Mouse (Mus musculus): ENCODE data around the gene Slitrk1. TPM values are rescaled to one million over a fixed set of nuclear protein-coding genes. Genes with fewer than 3 reads are reported as not detected.

Slitrk1 gene
- polyA plus RNA-seq, 1 experiment from 2014 or later, result 0.96 TPM

GRCm38 (mm10) chr14:108867816-108868215 lies 46.1 kb downstream of the Slitrk1 start:
- no peak for ATAC-seq (ENCODE audit: insufficient read depth, low FRiP score, low read depth)
- H3K9ac ChIP-seq, result no peak overlapping the region
- H3K27ac ChIP-seq, result no peak overlapping the region
- no peak overlapping the region for H3K4me2 ChIP-seq
- H3K27me3 ChIP-seq (replicated peaks), result no peaks in the 10 kb centered on the region
- no peaks in the 10 kb centered on the region for H3K36me3 ChIP-seq
- H3K9me3 ChIP-seq, result no peaks in the 10 kb centered on the region
- no peak overlapping the region for H3K4me3 ChIP-seq (replicated peaks)
- no peaks in the 10 kb centered on the region for H3K4me1 ChIP-seq

DNA sequence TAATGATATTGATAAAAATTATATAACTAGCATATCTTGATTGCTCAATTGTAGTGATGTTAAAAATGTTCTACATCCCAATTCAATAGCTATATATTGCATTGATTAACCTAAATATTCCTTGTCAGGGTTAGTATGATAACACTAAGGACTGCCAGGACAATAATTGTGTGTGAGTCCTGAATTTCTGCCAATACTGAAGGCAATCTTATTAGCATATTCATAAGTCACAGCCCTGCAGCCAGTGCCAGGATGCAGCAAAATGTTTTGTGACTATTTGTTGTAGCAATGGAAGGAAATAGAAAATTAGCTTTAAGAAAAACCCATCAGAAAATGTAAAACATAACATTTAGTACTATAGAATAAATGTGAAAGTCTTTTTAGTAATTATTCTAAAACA lies 49.3 kb downstream of the Slitrk1 start:
- H3K36me3 ChIP-seq, result no peaks in the 10 kb centered on the region
- H3K4me1 ChIP-seq, result no peaks in the 10 kb centered on the region
- H3K4me3 ChIP-seq (replicated peaks), result no peak overlapping the region
- no peaks in the 10 kb centered on the region for H3K9me3 ChIP-seq
- no peak overlapping the region for H3K27ac ChIP-seq
- H3K9ac ChIP-seq, result no peak overlapping the region
- H3K27me3 ChIP-seq (replicated peaks), result no peaks in the 10 kb centered on the region
- no peak for ATAC-seq (ENCODE audit: insufficient read depth, low FRiP score, low read depth)
- no peak overlapping the region for H3K4me2 ChIP-seq

- ATAC-seq (ENCODE audit: insufficient read depth, low FRiP score, low read depth), result no peak
- Histone ChIP-seq H3K36me3 (no peaks in the 10 kb centered on the region), H3K9me3 (no peaks in the 10 kb centered on the region), H3K4me2 (no peak overlapping the region), H3K4me1 (no peaks in the 10 kb centered on the region), H3K27ac (no peak overlapping the region), H3K4me3 (replicated peaks) (no peak overlapping the region), H3K27me3 (replicated peaks) (no peaks in the 10 kb centered on the region), H3K9ac (no peak overlapping the region)
- 68% methylated on average over 1 of the region's 1 CpGs for WGBS
Observed at GRCm38 (mm10) chr14:108859310-108859709, 54.6 kb downstream of the Slitrk1 start.
